Mouse (Mus musculus): ENCODE data around the gene Mapk1. TPM values are rescaled to one million over a fixed set of nuclear protein-coding genes. Genes with fewer than 3 reads are reported as not detected.

Mapk1 gene
- 177 and 185 TPM in 2 replicates for polyA plus RNA-seq (2014; fragmentation: Nextera tagmentation; extraction: Ambion mirVana)

DNA sequence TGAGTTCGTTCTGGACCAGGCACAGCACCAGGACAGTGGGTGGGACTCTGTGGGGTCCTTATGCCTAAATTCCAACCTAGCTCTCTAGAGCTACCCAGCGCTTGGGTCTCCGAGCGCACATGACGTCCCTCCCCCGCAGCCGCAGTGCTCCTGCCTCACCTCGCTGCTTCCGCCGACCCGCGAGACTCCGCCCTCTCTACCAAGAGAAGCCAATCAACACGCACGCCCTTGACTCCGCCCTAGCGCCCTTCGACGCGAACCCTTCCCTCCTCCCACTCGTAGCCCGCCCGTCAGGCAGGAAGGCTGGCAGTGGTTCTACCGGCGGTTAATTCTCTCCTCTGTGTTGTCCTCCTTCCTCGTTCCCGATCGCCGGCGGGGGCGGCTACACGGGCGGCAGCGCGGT, at the start of gene Mapk1:
Gene Mapk1, plus strand, starts transcription at position 252 of the 403 bp plus-strand sequence.
- peak; percentile 98 for ATAC-seq (ENCODE audit: insufficient number of reproducible peaks, insufficient read depth, low FRiP score, low read depth)
- 0% methylated on average over 35 of the region's 35 CpGs for WGBS
- H3K4me1 ChIP-seq (ENCODE audit: control insufficient read depth, insufficient read depth, low read length): peaks cover 9% of the 10 kb centered on the region; the same call in 1 of the 2 replicates

DNA sequence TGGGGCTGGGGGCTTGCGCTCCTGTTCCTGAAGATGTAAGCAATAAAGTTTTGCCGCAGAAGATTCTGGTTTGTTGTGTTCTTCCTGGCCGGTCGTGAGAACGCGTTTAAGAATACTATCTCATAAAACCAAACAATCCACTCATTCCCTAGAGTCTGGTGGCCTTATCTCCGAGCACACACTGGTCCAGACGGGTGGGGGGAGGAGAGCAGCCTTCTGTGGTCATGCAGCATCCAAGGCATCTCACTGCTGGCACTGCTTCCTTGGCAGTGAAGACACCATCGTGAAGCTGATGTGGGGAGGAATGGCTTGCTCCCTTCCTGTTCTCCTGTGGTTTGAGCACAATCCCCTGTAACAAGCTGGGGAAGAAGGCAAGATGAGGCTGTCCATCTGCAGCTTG, 43.6 kb upstream of the Mapk1 start:
- H3K4me2 ChIP-seq (replicated peaks; ENCODE audit: low read depth, low read length): no peak overlapping the region
- no peak for ATAC-seq (ENCODE audit: insufficient number of reproducible peaks, insufficient read depth, low FRiP score, low read depth)
- WGBS: 93% methylated on average over 9 of the region's 9 CpGs
- no peak overlapping the region for H3K4me3 ChIP-seq (ENCODE audit: low read depth, low read length)
- no peaks in the 10 kb centered on the region for H3K4me1 ChIP-seq (ENCODE audit: control insufficient read depth, insufficient read depth, low read length)
- no peak overlapping the region for H3K9ac ChIP-seq (replicated peaks; ENCODE audit: low read depth, low read length)
- no peaks in the 10 kb centered on the region for H3K27me3 ChIP-seq (ENCODE audit: control insufficient read depth, insufficient read depth, low read length)
- no peak overlapping the region for H3K27ac ChIP-seq (ENCODE audit: low read length)
- no peaks in the 10 kb centered on the region for H3K9me3 ChIP-seq (ENCODE audit: control insufficient read depth, low read depth, low read length)
- H3K36me3 ChIP-seq (ENCODE audit: control insufficient read depth, insufficient read depth, low read length): no peaks in the 10 kb centered on the region

More for the DNA sequence above, at the start of gene Mapk1:
- Histone ChIP-seq H3K9ac (replicated peaks; ENCODE audit: low read depth, low read length) (peak within 1 kb of the TSS; percentile 89), H3K27ac (ENCODE audit: low read length) (peak within 1 kb of the TSS; percentile 91), H3K4me2 (replicated peaks; ENCODE audit: low read depth, low read length) (peak within 1 kb of the TSS; percentile 77), H3K27me3 (ENCODE audit: control insufficient read depth, insufficient read depth, low read length) (no peaks in the 10 kb centered on the region), H3K9me3 (ENCODE audit: control insufficient read depth, low read depth, low read length) (no peaks in the 10 kb centered on the region), H3K4me3 (ENCODE audit: low read depth, low read length) (peak within 1 kb of the TSS; percentile 99), H3K36me3 (ENCODE audit: control insufficient read depth, insufficient read depth, low read length) (no peaks in the 10 kb centered on the region)

DNA sequence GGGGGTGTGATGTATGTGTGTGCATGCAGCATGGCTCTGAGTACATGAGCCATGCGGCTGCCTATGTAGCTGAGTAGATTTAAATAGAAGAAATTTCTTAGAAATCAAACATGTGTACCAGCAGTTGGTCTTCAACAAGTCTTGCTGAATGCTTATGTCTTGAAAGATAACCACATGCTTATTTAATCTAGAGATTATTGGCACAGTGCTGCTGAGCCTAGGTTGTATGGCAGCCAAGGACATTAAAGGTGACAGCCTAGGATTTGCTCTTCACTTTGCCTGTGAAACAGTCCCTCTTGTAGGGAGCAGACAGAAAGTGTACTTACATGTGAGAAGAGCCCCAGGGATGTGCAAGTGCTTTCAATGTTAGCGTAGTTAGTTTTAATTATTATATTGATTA, 42.1 kb upstream of the Mapk1 start:
- H3K9ac ChIP-seq (replicated peaks; ENCODE audit: low read depth, low read length): no peak overlapping the region
- H3K27ac ChIP-seq (ENCODE audit: low read length): no peak overlapping the region
- WGBS: 91% methylated on average over 2 of the region's 2 CpGs
- H3K9me3 ChIP-seq (ENCODE audit: control insufficient read depth, low read depth, low read length): no peaks in the 10 kb centered on the region
- H3K4me1 ChIP-seq (ENCODE audit: control insufficient read depth, insufficient read depth, low read length): no peaks in the 10 kb centered on the region
- ATAC-seq (ENCODE audit: insufficient number of reproducible peaks, insufficient read depth, low FRiP score, low read depth): no peak
- H3K36me3 ChIP-seq (ENCODE audit: control insufficient read depth, insufficient read depth, low read length): no peaks in the 10 kb centered on the region
- no peaks in the 10 kb centered on the region for H3K27me3 ChIP-seq (ENCODE audit: control insufficient read depth, insufficient read depth, low read length)
- no peak overlapping the region for H3K4me2 ChIP-seq (replicated peaks; ENCODE audit: low read depth, low read length)
- no peak overlapping the region for H3K4me3 ChIP-seq (ENCODE audit: low read depth, low read length)

DNA sequence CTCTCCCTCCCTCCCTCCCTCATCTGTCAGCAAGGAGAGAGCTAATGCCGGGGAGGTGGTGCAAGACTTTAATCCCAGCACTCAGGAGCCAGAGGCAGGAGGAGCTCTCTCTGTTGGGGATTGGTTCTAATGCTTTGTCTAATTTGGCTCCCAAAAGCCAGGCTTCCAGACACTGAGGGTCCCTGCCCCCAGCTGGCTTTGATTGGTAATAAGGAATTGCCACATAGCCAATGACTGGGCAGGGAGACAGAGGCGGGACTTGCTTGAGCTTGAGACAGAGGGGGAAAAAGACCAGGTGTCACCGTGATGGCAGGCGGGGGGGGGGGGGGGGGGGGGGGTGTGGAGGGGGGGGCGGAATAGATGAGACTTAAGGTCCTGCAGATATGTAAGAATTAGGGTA, 24.6 kb upstream of the Mapk1 start:
- ATAC-seq (ENCODE audit: insufficient number of reproducible peaks, insufficient read depth, low FRiP score, low read depth): no peak
- H3K9me3 ChIP-seq (ENCODE audit: control insufficient read depth, low read depth, low read length): no peaks in the 10 kb centered on the region
- H3K4me1 ChIP-seq (ENCODE audit: control insufficient read depth, insufficient read depth, low read length): no peaks in the 10 kb centered on the region
- no peak overlapping the region for H3K4me3 ChIP-seq (ENCODE audit: low read depth, low read length)
- H3K36me3 ChIP-seq (ENCODE audit: control insufficient read depth, insufficient read depth, low read length): no peaks in the 10 kb centered on the region
- no peak overlapping the region for H3K9ac ChIP-seq (replicated peaks; ENCODE audit: low read depth, low read length)
- no peak overlapping the region for H3K4me2 ChIP-seq (replicated peaks; ENCODE audit: low read depth, low read length)
- no peak overlapping the region for H3K27ac ChIP-seq (ENCODE audit: low read length)
- no peaks in the 10 kb centered on the region for H3K27me3 ChIP-seq (ENCODE audit: control insufficient read depth, insufficient read depth, low read length)
- 16% methylated on average over 2 of the region's 5 CpGs for WGBS

DNA sequence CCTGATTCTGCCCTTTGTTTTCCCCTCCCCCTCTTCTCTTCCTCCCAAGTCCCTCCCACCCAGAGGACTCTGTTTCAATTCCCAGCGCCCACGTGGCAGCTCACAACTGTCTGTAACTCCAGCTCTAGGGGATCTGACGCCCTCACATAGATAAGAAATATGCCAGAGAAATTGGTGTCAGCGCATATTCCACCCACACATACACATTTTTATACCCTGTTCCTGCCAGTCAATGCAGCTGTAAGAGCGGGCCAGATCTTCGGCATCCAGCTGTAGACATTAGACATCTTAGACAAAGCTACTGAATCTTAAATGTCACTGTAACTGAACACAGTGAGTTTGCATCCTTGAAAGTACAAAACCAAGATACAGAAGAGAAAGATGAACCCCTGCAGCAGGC, 23.3 kb upstream of the Mapk1 start:
- 83% methylated on average over 6 of the region's 6 CpGs for WGBS

DNA sequence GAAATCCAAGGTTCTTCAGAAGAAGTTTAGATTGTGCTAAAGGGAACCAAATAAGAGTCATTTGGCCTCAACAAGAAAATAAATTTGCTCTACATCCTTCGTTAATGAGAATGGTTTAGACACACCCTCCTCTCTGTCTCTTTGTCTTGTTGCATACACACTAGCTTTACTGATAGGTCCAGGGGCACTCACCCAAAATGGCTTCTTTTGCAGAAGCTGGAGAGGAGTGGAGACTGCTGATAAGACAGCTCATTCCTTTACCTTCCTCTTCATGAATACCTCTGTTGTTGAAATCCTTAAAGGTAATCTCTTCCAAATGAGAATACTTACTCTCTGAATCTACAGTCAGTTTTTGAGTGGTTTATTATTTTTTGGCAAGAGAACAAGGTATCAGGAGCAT, 18.0 kb upstream of the Mapk1 start:
- H3K27me3 ChIP-seq (ENCODE audit: control insufficient read depth, insufficient read depth, low read length): no peaks in the 10 kb centered on the region
- WGBS: 65% methylated on average over 1 of the region's 1 CpGs
- H3K27ac ChIP-seq (ENCODE audit: low read length): no peak overlapping the region
- H3K4me1 ChIP-seq (ENCODE audit: control insufficient read depth, insufficient read depth, low read length): no peaks in the 10 kb centered on the region
- no peak overlapping the region for H3K9ac ChIP-seq (replicated peaks; ENCODE audit: low read depth, low read length)
- no peak overlapping the region for H3K4me3 ChIP-seq (ENCODE audit: low read depth, low read length)
- H3K9me3 ChIP-seq (ENCODE audit: control insufficient read depth, low read depth, low read length): no peaks in the 10 kb centered on the region
- no peaks in the 10 kb centered on the region for H3K36me3 ChIP-seq (ENCODE audit: control insufficient read depth, insufficient read depth, low read length)
- H3K4me2 ChIP-seq (replicated peaks; ENCODE audit: low read depth, low read length): no peak overlapping the region
- ATAC-seq (ENCODE audit: insufficient number of reproducible peaks, insufficient read depth, low FRiP score, low read depth): no peak

More for the DNA sequence above, 23.3 kb upstream of the Mapk1 start:
- Histone ChIP-seq H3K27ac (ENCODE audit: low read length) (no peak overlapping the region), H3K4me2 (replicated peaks; ENCODE audit: low read depth, low read length) (no peak overlapping the region), H3K36me3 (ENCODE audit: control insufficient read depth, insufficient read depth, low read length) (no peaks in the 10 kb centered on the region), H3K9me3 (ENCODE audit: control insufficient read depth, low read depth, low read length) (no peaks in the 10 kb centered on the region), H3K27me3 (ENCODE audit: control insufficient read depth, insufficient read depth, low read length) (no peaks in the 10 kb centered on the region), H3K9ac (replicated peaks; ENCODE audit: low read depth, low read length) (no peak overlapping the region), H3K4me3 (ENCODE audit: low read depth, low read length) (no peak overlapping the region), H3K4me1 (ENCODE audit: control insufficient read depth, insufficient read depth, low read length) (no peaks in the 10 kb centered on the region)
- no peak for ATAC-seq (ENCODE audit: insufficient number of reproducible peaks, insufficient read depth, low FRiP score, low read depth)

DNA sequence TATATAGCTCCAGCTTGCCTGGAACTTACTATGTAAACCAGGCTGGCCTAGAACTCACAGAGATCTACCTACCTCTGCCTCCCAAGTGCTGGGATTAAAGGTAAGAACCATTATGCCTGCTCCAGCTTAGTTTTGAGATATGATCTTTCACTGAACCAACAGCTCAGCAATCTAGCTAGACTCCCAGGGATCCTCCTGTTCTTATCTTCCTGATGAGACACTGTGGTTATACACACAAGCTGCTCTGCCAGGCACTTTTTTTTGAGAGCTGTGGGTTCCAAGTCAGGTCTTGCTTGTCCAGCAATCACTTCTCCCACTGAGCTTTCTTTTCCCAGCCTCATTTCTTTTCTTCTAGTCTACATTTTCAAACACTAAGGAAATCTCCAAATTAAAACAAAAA, 16.9 kb upstream of the Mapk1 start:
- no peak for ATAC-seq (ENCODE audit: insufficient number of reproducible peaks, insufficient read depth, low FRiP score, low read depth)
- H3K27me3 ChIP-seq (ENCODE audit: control insufficient read depth, insufficient read depth, low read length): no peaks in the 10 kb centered on the region
- no peaks in the 10 kb centered on the region for H3K4me1 ChIP-seq (ENCODE audit: control insufficient read depth, insufficient read depth, low read length)
- H3K4me2 ChIP-seq (replicated peaks; ENCODE audit: low read depth, low read length): no peak overlapping the region
- H3K27ac ChIP-seq (ENCODE audit: low read length): no peak overlapping the region
- H3K36me3 ChIP-seq (ENCODE audit: control insufficient read depth, insufficient read depth, low read length): no peaks in the 10 kb centered on the region
- H3K9ac ChIP-seq (replicated peaks; ENCODE audit: low read depth, low read length): no peak overlapping the region
- H3K9me3 ChIP-seq (ENCODE audit: control insufficient read depth, low read depth, low read length): no peaks in the 10 kb centered on the region
- no peak overlapping the region for H3K4me3 ChIP-seq (ENCODE audit: low read depth, low read length)

DNA sequence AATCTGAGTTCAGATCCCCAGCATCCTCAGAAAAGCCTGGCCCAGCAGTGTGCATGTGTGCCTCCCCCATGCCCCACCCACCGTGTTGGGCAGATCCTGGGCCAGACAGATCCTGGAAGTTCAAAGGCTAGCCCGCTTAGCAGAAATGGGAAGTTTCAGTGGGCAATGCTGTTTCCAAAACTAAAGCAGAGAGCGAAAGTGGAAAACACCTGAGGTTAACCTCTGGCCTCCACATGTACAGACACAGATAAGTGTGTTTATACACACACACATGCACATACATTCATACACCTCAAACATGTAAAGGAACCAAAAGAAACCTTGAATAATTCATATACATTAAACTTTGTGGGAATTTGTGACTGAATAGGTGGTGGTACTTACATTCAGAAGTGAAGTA, 5.1 kb upstream of the Mapk1 start:
- Histone ChIP-seq H3K27ac (ENCODE audit: low read length) (no peak overlapping the region), H3K9me3 (ENCODE audit: control insufficient read depth, low read depth, low read length) (peaks cover 4% of the 10 kb centered on the region; the same call in 1 of the 2 replicates), H3K27me3 (ENCODE audit: control insufficient read depth, insufficient read depth, low read length) (no peaks in the 10 kb centered on the region), H3K4me3 (ENCODE audit: low read depth, low read length) (no peak overlapping the region), H3K9ac (replicated peaks; ENCODE audit: low read depth, low read length) (no peak overlapping the region), H3K4me2 (replicated peaks; ENCODE audit: low read depth, low read length) (no peak overlapping the region), H3K36me3 (ENCODE audit: control insufficient read depth, insufficient read depth, low read length) (no peaks in the 10 kb centered on the region), H3K4me1 (ENCODE audit: control insufficient read depth, insufficient read depth, low read length) (no peaks in the 10 kb centered on the region)
- ATAC-seq (ENCODE audit: insufficient number of reproducible peaks, insufficient read depth, low FRiP score, low read depth): no peak
- 81% methylated on average over 3 of the region's 3 CpGs for WGBS

DNA sequence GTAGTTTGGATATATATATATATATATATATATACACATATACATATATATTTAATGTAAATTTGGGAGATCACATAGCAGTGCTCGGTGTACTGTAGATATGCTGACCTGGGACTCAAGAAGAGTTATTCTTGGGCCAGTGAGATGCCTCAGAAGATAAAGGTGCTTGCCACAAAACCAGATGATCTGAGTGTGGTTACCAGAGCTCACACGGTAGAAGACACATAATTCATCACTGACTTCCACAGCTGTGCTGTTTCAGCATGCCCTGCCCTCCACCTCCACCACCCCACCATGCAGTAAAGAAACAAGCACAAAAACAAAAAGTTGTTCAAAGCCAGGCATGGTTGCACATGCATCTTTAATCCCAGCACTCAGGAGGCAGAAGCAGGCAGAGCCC, 4.4 kb upstream of the Mapk1 start:
- H3K9me3 ChIP-seq (ENCODE audit: control insufficient read depth, low read depth, low read length): peaks cover 4% of the 10 kb centered on the region; the same call in 1 of the 2 replicates
- H3K36me3 ChIP-seq (ENCODE audit: control insufficient read depth, insufficient read depth, low read length): no peaks in the 10 kb centered on the region
- no peak overlapping the region for H3K9ac ChIP-seq (replicated peaks; ENCODE audit: low read depth, low read length)
- no peaks in the 10 kb centered on the region for H3K27me3 ChIP-seq (ENCODE audit: control insufficient read depth, insufficient read depth, low read length)
- 52% methylated on average over 2 of the region's 2 CpGs for WGBS
- H3K4me3 ChIP-seq (ENCODE audit: low read depth, low read length): no peak overlapping the region
- no peak overlapping the region for H3K27ac ChIP-seq (ENCODE audit: low read length)
- no peak for ATAC-seq (ENCODE audit: insufficient number of reproducible peaks, insufficient read depth, low FRiP score, low read depth)
- H3K4me1 ChIP-seq (ENCODE audit: control insufficient read depth, insufficient read depth, low read length): no peaks in the 10 kb centered on the region
- no peak overlapping the region for H3K4me2 ChIP-seq (replicated peaks; ENCODE audit: low read depth, low read length)
